Mouse (Mus musculus) CD4-positive naive resting alpha-beta T cell, adult 57 days (primary cell): ENCODE data around the gene Osmr. TPM values are rescaled to one million over a fixed set of nuclear protein-coding genes. Genes with fewer than 3 reads are reported as not detected.

Experiments used
- total RNA-seq: library from RNA; stranded (reverse); gene quantifications from one replicate; pipeline ENCODE4 v1.2.4, GENCODE M21; 2023

Gene Osmr
- total RNA-seq = 0.47 TPM

DNA sequence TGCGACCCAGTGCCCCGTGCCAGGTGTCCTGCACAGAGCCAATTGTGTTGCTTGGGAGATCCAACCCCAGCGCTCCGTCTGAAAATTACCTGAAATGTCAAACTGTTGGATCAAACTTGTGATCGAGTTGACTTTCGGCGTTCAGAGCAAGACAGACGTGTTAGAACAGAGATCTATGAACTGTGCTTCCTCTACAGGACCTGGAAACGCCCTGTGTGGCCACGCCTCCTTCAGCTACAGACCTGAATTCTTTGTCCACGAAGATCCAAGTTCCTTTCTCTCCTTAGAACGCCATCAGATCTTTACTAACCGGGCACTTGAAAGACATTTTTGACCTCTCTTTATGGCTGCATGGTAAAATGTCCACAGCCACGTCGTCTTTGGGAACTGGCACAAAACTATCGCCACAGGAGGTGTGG, at the start of gene Osmr:
Gene Osmr (minus strand): TSS at position 369 of the 419 bp plus-strand sequence.

Other genes with a start within 250 kb of the Osmr start
- 132 TPM for gene Rictor, start 166.6 kb downstream of the Osmr start, total RNA-seq
- gene Lifr, start 215.6 kb upstream of the Osmr start, total RNA-seq = 0.80 TPM